Mouse (Mus musculus): ENCODE data around the gene Zfp709. TPM values are rescaled to one million over a fixed set of nuclear protein-coding genes. Genes with fewer than 3 reads are reported as not detected.

The Zfp709 gene
- polyA plus RNA-seq, 1 experiment: not detected

GRCm38 (mm10) chr8:71940293-71941208 lies 58.7 kb downstream of the Zfp709 start:
- Histone ChIP-seq H3K4me1 (ENCODE audit: control insufficient read depth, insufficient read depth, low read length) (no peaks in the 10 kb centered on the region), H3K27ac (ENCODE audit: insufficient read depth, low read depth, low read length) (no peak overlapping the region), H3K4me3 (ENCODE audit: insufficient read depth, low read depth, low read length) (no peak overlapping the region)
- WGBS: 85% methylated on average over 2 of the region's 2 CpGs
- no peak for TF ChIP-seq POLR2A (IDR thresholded peaks at IDR 0.05; ENCODE audit: insufficient read depth, low read depth, low read length)
- TF ChIP-seq CTCF (IDR thresholded peaks at IDR 0.05; ENCODE audit: insufficient read depth, low read depth, low read length): no peak

- Histone ChIP-seq H3K4me3 (ENCODE audit: insufficient read depth, low read depth, low read length) (no peak overlapping the region), H3K4me1 (ENCODE audit: control insufficient read depth, insufficient read depth, low read length) (no peaks in the 10 kb centered on the region), H3K27ac (ENCODE audit: insufficient read depth, low read depth, low read length) (no peak overlapping the region)
- WGBS: 51% methylated on average over 1 of the region's 1 CpGs
- TF ChIP-seq CTCF (IDR thresholded peaks at IDR 0.05; ENCODE audit: insufficient read depth, low read depth, low read length) (no peak), POLR2A (IDR thresholded peaks at IDR 0.05; ENCODE audit: insufficient read depth, low read depth, low read length) (no peak)
These were observed 60.0 kb downstream of the Zfp709 start for GRCm38 (mm10) chr8:71941776-71942175.

Other genes with a start within 250 kb of the Zfp709 start
- not detected in 2 replicates for gene Unc13a, start 210.3 kb upstream of the Zfp709 start, polyA plus RNA-seq (2012; ENCODE audit: insufficient read depth, insufficient read length, low replicate concordance, missing spikeins)
- not detected in 2 replicates for gene Jak3, start 205.7 kb upstream of the Zfp709 start, polyA plus RNA-seq (2012; ENCODE audit: insufficient read depth, insufficient read length, low replicate concordance, missing spikeins)
- not detected in 2 replicates for gene Insl3, start 192.8 kb upstream of the Zfp709 start, polyA plus RNA-seq (2012; ENCODE audit: insufficient read depth, insufficient read length, low replicate concordance, missing spikeins)
- not detected in 2 replicates for gene B3gnt3, start 180.2 kb upstream of the Zfp709 start, polyA plus RNA-seq (2012; ENCODE audit: insufficient read depth, insufficient read length, low replicate concordance, missing spikeins)
- gene Fcho1, start 156.3 kb upstream of the Zfp709 start, polyA plus RNA-seq (2012; ENCODE audit: insufficient read depth, insufficient read length, low replicate concordance, missing spikeins): 90.9 TPM in 1 of 2 replicates, not detected in the other
- not detected in 2 replicates for gene Zfp882, start 26.6 kb downstream of the Zfp709 start, polyA plus RNA-seq (2012; ENCODE audit: insufficient read depth, insufficient read length, low replicate concordance, missing spikeins)
- not detected in 2 replicates for gene Zfp617, start 26.6 kb downstream of the Zfp709 start, polyA plus RNA-seq (2012; ENCODE audit: insufficient read depth, insufficient read length, low replicate concordance, missing spikeins)
- gene Zfp961, start 69.0 kb downstream of the Zfp709 start, polyA plus RNA-seq (2012; ENCODE audit: insufficient read depth, insufficient read length, low replicate concordance, missing spikeins): not detected in 2 replicates
- gene Cyp4f18, start 127.6 kb downstream of the Zfp709 start, polyA plus RNA-seq (2012; ENCODE audit: insufficient read depth, insufficient read length, low replicate concordance, missing spikeins): not detected in 2 replicates
- not detected in 2 replicates for gene Olfr372, start 159.2 kb downstream of the Zfp709 start, polyA plus RNA-seq (2012; ENCODE audit: insufficient read depth, insufficient read length, low replicate concordance, missing spikeins)
- not detected in 2 replicates for gene Olfr373, start 201.2 kb downstream of the Zfp709 start, polyA plus RNA-seq (2012; ENCODE audit: insufficient read depth, insufficient read length, low replicate concordance, missing spikeins)
- gene Olfr374, start 225.0 kb downstream of the Zfp709 start, polyA plus RNA-seq (2012; ENCODE audit: insufficient read depth, insufficient read length, low replicate concordance, missing spikeins): not detected in 2 replicates